Mouse (Mus musculus): ENCODE results near the gene Spaca1. TPM values are rescaled to one million over a fixed set of nuclear protein-coding genes. Genes with fewer than 3 reads are reported as not detected.
"Not testable (repeated sequence)": the region's sequence is repeated elsewhere in the genome, so short reads cannot be mapped to it uniquely, and the experiment has no call there.

The Spaca1 gene
- not detected in 2 replicates for polyA plus RNA-seq (2012)

GRCm38 (mm10) chr4:34049571-34050255, at the start of gene Spaca1:
TSS of gene Spaca1 (minus strand) at chr4:34050191.
- no peaks in the 10 kb centered on the region for H3K27me3 ChIP-seq (ENCODE audit: control insufficient read depth)
- TF ChIP-seq TAL1 (IDR thresholded peaks at IDR 0.05; ENCODE audit: low read length) (no peak), GATA1 (IDR thresholded peaks at IDR 0.05; ENCODE audit: low read length) (no peak)
- H3K4me1 ChIP-seq (ENCODE audit: control insufficient read depth), result no peaks in the 10 kb centered on the region
- no peak within 1 kb of the TSS for H3K4me3 ChIP-seq (replicated peaks)
- H3K9me3 ChIP-seq (ENCODE audit: control insufficient read depth, low read length), result peaks cover 5% of the 10 kb centered on the region; the same call in 1 of the 2 replicates
- no peaks in the 10 kb centered on the region for H3K36me3 ChIP-seq (ENCODE audit: control insufficient read depth)

GRCm38 (mm10) chr4:34087286-34087685, 37.3 kb upstream of the Spaca1 start:
- not testable (repeated sequence) for H3K4me1 ChIP-seq (ENCODE audit: control insufficient read depth); H3K4me3 ChIP-seq (replicated peaks); H3K9me3 ChIP-seq (ENCODE audit: control insufficient read depth, low read length); H3K36me3 ChIP-seq (ENCODE audit: control insufficient read depth); H3K27me3 ChIP-seq (ENCODE audit: control insufficient read depth)

- no peaks in the 10 kb centered on the region for H3K27me3 ChIP-seq (ENCODE audit: control insufficient read depth)
- no peaks in the 10 kb centered on the region for H3K36me3 ChIP-seq (ENCODE audit: control insufficient read depth)
- TF ChIP-seq GATA1 (IDR thresholded peaks at IDR 0.05; ENCODE audit: low read length) (no peak), TAL1 (IDR thresholded peaks at IDR 0.05; ENCODE audit: low read length) (no peak)
- H3K9me3 ChIP-seq (ENCODE audit: control insufficient read depth, low read length), result no peaks in the 10 kb centered on the region
- no peak overlapping the region for H3K4me3 ChIP-seq (replicated peaks)
- no peaks in the 10 kb centered on the region for H3K4me1 ChIP-seq (ENCODE audit: control insufficient read depth)
These were observed 31.1 kb upstream of the Spaca1 start for GRCm38 (mm10) chr4:34081064-34081463.

- Histone ChIP-seq H3K9me3 (ENCODE audit: control insufficient read depth, low read length) (no peaks in the 10 kb centered on the region), H3K4me1 (ENCODE audit: control insufficient read depth) (no peaks in the 10 kb centered on the region), H3K27me3 (ENCODE audit: control insufficient read depth) (no peaks in the 10 kb centered on the region), H3K36me3 (ENCODE audit: control insufficient read depth) (no peaks in the 10 kb centered on the region), H3K4me3 (replicated peaks) (no peak overlapping the region)
- TF ChIP-seq GATA1 (IDR thresholded peaks at IDR 0.05; ENCODE audit: low read length) (no peak), TAL1 (IDR thresholded peaks at IDR 0.05; ENCODE audit: low read length) (no peak)
These were observed 19.0 kb upstream of the Spaca1 start for GRCm38 (mm10) chr4:34069002-34069401.

- H3K9me3 ChIP-seq (ENCODE audit: control insufficient read depth, low read length), result no peaks in the 10 kb centered on the region
- TF ChIP-seq TAL1 (IDR thresholded peaks at IDR 0.05; ENCODE audit: low read length) (no peak), GATA1 (IDR thresholded peaks at IDR 0.05; ENCODE audit: low read length) (no peak)
- no peaks in the 10 kb centered on the region for H3K36me3 ChIP-seq (ENCODE audit: control insufficient read depth)
- H3K4me1 ChIP-seq (ENCODE audit: control insufficient read depth), result no peaks in the 10 kb centered on the region
- no peaks in the 10 kb centered on the region for H3K27me3 ChIP-seq (ENCODE audit: control insufficient read depth)
- no peak overlapping the region for H3K4me3 ChIP-seq (replicated peaks)
These were observed 8.3 kb upstream of the Spaca1 start for GRCm38 (mm10) chr4:34058320-34058719.

GRCm38 (mm10) chr4:34026771-34027170, 23.2 kb downstream of the Spaca1 start:
- no peaks in the 10 kb centered on the region for H3K4me1 ChIP-seq (ENCODE audit: control insufficient read depth)
- H3K4me3 ChIP-seq (replicated peaks), result no peak overlapping the region
- TF ChIP-seq GATA1 (IDR thresholded peaks at IDR 0.05; ENCODE audit: low read length) (no peak), TAL1 (IDR thresholded peaks at IDR 0.05; ENCODE audit: low read length) (no peak)
- no peaks in the 10 kb centered on the region for H3K36me3 ChIP-seq (ENCODE audit: control insufficient read depth)
- no peaks in the 10 kb centered on the region for H3K27me3 ChIP-seq (ENCODE audit: control insufficient read depth)
- no peaks in the 10 kb centered on the region for H3K9me3 ChIP-seq (ENCODE audit: control insufficient read depth, low read length)

- Histone ChIP-seq H3K36me3 (ENCODE audit: control insufficient read depth) (no peaks in the 10 kb centered on the region), H3K9me3 (ENCODE audit: control insufficient read depth, low read length) (no peaks in the 10 kb centered on the region), H3K4me3 (replicated peaks) (no peak overlapping the region), H3K4me1 (ENCODE audit: control insufficient read depth) (no peaks in the 10 kb centered on the region), H3K27me3 (ENCODE audit: control insufficient read depth) (no peaks in the 10 kb centered on the region)
- no peak for TF ChIP-seq GATA1 (IDR thresholded peaks at IDR 0.05; ENCODE audit: low read length)
- no peak for TF ChIP-seq TAL1 (IDR thresholded peaks at IDR 0.05; ENCODE audit: low read length)
These were observed 28.5 kb downstream of the Spaca1 start for GRCm38 (mm10) chr4:34021456-34021855.

- H3K4me3 ChIP-seq (replicated peaks), result no peak overlapping the region
- H3K27me3 ChIP-seq (ENCODE audit: control insufficient read depth), result no peaks in the 10 kb centered on the region
- no peaks in the 10 kb centered on the region for H3K4me1 ChIP-seq (ENCODE audit: control insufficient read depth)
- no peaks in the 10 kb centered on the region for H3K9me3 ChIP-seq (ENCODE audit: control insufficient read depth, low read length)
- no peaks in the 10 kb centered on the region for H3K36me3 ChIP-seq (ENCODE audit: control insufficient read depth)
- TF ChIP-seq TAL1 (IDR thresholded peaks at IDR 0.05; ENCODE audit: low read length) (no peak), GATA1 (IDR thresholded peaks at IDR 0.05; ENCODE audit: low read length) (no peak)
These were observed 53.6 kb downstream of the Spaca1 start for GRCm38 (mm10) chr4:33996382-33996781.

- H3K27me3 ChIP-seq (ENCODE audit: control insufficient read depth), result no peaks in the 10 kb centered on the region
- no peaks in the 10 kb centered on the region for H3K4me1 ChIP-seq (ENCODE audit: control insufficient read depth)
- H3K4me3 ChIP-seq (replicated peaks), result no peak overlapping the region
- no peaks in the 10 kb centered on the region for H3K9me3 ChIP-seq (ENCODE audit: control insufficient read depth, low read length)
- TF ChIP-seq GATA1 (IDR thresholded peaks at IDR 0.05; ENCODE audit: low read length), result no peak
- no peak for TF ChIP-seq TAL1 (IDR thresholded peaks at IDR 0.05; ENCODE audit: low read length)
- H3K36me3 ChIP-seq (ENCODE audit: control insufficient read depth), result no peaks in the 10 kb centered on the region
These were observed 57.3 kb downstream of the Spaca1 start for GRCm38 (mm10) chr4:33992687-33993086.

Data from erythroblast, embryonic 14.5 days (primary cell).